Mouse (Mus musculus): ENCODE results near the gene Grap. TPM values are rescaled to one million over a fixed set of nuclear protein-coding genes. Genes with fewer than 3 reads are reported as not detected.
"Not testable (repeated sequence)": the region's sequence is repeated elsewhere in the genome, so short reads cannot be mapped to it uniquely, and the experiment has no call there.

The Grap gene
- total RNA-seq (2014; fragmentation: Nextera tagmentation) (2.0 TPM in 1 of 2 replicates, not detected in the other), total RNA-seq (2017) (0.30 and 0.31 TPM in 2 replicates)

DNA sequence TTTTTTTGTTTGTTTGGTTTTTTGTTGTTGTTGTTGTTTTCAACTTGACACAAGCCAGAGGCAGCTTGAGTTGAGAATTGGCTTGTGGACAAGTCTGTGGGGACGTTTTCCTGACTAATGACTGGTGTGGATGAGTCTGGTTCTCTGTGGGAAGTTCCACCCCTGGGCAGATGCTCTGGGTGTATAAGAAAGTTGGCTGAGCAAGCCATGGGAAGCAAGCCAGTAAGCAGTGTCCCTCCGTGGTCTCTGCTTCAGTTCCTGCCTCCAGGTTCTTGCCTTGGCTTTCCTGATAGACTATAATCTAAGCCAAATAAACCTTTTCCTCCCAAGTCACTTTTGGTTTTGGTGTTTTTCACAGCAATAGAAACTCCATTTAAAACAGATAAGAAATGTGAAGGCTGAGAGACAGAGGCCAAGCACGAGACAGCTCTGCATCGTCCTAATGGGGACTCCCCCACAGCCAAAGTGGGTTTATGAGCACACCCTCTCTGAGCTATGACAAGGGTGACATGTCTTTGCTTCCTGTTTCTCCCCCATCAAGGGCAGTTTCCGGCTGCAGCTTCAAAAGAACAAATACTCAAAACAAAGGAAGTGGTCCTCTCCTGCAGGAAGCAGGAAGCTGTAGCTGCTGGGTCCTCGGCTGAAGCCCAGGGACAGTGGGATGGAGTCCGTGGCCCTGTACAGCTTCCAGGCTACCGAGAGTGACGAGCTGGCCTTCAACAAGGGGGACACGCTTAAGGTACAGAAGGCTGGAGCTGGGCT, at the start of gene Grap:
Grap (plus strand) TSS at position 580 of the 762 bp plus-strand sequence.
- peak; percentile 79 for ATAC-seq (replicated peaks; ENCODE audit: poor library complexity, severe bottlenecking)

DNA sequence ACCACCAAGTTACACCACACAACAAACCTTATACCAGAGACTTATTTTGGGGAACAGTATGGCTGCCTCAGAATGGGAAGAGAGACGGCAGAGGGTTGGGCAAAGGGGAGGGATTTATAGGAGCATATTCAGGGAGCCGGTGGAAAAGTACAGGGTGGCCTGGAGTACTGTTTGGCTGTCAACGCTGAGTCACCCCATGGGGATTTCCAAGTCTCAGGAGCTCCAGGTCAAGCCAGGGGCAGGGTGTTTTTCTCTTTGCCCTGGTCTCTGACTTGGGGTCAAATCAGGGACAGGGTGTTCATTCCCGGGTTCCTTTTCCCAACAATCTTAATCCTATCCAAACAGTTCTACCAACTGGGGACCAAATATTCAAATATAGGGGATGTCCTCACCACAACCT, 45.0 kb upstream of the Grap start:
- no peak for ATAC-seq (replicated peaks; ENCODE audit: poor library complexity, severe bottlenecking)

DNA sequence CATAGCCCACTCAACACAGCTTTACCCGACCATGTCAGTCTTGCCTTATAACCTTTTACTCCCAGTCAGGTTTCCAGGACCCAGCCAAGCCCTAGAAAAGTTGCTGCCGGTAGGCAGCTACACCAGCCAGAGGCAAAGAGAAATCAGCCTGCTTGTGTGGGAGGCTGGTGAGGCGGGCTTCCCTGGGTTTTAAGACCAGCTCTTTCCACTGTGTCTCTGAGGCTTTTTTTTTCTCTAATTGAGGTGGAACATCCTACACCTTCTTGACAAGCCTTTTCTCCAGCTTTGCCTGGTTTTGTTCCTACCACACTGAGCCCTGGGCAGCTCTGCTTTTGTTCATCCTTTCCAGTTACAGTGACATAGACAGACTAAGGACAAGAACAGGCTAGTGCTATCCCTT, 41.9 kb upstream of the Grap start:
- ATAC-seq (replicated peaks; ENCODE audit: poor library complexity, severe bottlenecking), result no peak

DNA sequence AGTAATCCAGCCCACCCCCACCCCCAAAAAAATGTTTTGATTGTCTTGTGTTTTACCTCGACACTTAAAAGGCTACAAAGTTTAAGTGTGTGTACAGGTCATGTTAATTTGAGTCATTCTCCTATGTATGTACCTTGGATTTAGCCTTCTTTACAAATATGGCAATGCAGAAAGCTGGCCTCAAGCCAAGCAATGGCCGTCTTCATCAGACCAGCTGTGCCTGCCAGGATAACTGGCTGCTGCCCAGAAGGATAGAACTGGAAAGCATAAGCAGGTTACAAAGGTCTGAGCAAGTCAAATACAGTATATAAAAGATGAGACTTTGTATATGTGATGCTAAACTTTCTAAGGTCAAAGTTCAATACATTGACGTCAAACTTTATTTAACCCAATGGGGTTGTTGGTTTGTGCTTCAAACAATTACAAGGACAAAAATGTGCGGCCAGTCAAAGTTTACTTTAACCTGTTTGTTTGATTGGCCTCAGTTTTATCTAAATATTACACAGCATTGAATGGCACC, 40.9 kb upstream of the Grap start:
- ATAC-seq (replicated peaks; ENCODE audit: poor library complexity, severe bottlenecking), result no peak

DNA sequence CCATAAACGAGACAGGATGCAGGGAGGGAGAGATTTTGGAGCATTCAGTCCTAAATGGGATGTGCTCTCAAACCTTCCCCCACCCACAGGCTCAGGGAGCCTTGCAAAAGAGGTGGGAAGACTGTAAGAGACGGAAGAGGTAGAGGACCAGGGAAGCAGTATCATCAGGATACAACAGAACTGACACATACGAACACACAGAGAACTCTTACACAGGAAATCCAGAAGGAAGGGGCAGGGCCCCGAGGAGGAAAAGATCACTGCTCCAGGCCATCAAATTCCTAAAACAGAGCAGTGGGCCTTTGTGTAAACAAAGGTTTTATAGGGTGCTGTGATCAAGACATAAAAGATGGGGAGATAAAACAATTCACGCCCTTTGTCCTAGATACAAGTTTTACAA, 38.7 kb upstream of the Grap start:
- no peak for ATAC-seq (replicated peaks; ENCODE audit: poor library complexity, severe bottlenecking)

DNA sequence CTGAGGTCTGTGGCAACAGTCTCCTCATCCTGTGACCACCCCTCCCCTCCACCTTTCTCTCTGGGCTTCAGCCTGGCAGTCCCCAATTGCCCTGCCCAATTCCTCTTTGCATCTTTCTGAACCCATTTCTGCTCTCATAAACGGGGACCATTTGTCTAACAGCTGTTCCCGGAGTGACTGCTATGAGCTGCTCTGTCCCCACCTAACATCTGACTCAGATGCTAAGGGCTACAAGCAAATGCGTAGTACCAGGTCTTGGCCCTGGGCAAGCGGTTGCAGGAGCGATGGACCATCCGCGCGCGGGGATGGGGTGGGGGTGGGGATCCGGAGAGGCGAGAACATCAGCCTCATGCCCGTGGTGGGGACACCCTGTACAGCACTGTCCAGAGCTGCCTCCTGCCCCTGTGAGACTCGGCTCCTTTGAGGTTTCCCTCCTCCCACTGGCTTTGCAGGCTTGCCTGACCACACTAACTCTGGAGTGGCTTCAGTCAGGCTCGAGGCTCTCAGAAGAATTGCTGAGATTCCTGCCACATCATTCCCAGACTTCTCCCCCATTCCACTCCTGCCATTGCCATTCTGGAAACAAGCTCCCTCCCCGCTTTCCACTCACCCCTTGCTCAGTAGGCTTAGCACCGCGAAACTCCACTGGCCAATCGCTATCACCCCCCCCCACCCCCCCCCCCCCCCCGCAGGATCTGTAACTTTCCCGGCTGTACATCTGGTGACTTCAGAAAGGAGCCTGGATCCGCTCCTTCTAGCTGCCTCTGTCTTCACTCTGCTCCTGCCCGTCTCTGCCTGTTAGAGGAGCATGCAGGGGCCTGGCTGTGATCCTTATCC, 37.2 kb upstream of the Grap start:
- ATAC-seq (replicated peaks; ENCODE audit: poor library complexity, severe bottlenecking), result no peak

DNA sequence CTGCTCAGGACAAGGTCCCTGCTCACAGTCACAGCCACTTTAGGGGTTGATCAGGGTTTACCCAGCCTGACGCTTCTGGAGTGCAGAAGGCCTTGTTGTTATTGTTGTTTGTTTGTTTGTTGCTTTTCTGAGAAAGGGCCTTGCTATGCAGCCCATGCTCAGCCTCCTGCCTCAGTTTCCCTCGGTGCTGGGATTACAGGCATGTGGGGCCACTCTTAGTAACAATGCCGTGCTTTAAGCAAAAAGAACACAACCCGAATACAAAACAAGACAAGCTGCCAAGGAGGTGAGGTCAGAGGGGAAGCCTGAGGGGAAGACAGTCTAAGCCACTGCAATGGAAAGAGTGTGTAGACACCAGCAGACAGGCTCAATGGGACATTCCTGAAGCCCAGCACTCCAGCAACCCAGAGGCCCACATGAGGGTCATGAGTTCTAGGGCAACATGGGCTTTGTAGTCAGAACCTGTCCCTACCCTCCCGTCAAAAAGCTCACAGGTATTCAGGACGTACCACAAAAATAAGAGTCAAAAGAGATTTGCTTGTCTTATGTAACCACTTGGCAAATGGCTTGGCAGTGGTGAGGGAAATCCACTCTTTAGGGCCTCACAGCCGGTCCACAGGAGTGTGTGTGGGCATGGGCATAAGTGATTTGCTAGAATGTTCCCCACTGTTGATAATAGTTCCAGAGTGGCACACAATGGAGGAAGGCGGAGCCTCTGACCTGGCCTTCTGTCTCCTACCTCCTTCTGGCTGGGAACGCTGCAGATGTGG, 36.4 kb upstream of the Grap start:
- ATAC-seq (replicated peaks; ENCODE audit: poor library complexity, severe bottlenecking), result no peak

DNA sequence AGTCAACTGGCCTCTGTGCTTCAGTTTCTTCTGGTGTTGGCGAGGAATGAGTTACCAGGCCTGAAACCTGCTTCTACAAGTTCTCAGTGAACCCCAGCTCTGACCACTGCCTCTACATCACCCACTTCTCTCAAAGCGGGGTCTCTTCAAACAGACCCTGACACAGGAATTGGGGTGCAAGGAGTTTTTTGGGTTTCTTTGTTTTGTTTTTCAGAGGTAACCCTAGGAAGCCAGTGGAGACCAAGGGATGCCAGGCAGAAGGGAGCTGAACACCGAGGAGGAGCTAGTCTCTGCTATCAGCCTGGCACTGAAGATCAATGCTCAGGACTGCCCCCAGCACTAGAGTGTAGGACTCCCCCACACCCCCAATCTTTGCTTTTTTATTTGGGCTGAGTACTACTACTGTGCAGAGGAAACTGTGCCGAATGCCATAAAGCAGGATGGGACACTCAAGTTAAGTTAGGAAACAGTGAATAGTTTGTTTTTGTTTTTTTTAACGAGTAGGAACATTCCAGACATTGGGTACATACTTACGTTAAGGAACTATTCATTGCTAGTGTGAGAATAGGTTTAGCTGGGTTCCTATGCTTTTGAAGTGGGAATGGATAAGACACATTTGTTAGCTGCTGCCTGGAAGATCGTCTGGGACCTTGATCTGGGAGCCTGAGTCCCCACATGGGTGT, 35.6 kb upstream of the Grap start:
- ATAC-seq (replicated peaks; ENCODE audit: poor library complexity, severe bottlenecking), result no peak

DNA sequence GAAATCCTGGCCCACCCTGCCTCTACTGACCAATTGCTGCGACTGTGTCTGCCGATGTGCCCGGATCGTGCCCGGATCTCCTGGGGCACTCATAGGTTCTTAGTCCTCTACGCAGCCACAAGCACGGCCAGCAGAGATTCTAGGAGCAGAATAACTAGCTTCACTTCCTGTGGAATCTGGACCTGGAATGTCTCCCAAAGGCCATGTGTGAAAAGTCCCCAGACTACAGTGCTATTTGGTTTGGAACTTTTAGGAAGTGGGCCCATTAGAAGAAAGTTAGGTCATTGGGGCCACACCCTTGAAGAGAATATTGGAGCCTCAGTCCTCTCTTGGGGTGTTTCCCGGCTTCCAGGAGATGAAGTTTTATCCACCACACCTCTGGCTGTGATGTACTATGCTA, 34.9 kb upstream of the Grap start:
- no peak for ATAC-seq (replicated peaks; ENCODE audit: poor library complexity, severe bottlenecking)

DNA sequence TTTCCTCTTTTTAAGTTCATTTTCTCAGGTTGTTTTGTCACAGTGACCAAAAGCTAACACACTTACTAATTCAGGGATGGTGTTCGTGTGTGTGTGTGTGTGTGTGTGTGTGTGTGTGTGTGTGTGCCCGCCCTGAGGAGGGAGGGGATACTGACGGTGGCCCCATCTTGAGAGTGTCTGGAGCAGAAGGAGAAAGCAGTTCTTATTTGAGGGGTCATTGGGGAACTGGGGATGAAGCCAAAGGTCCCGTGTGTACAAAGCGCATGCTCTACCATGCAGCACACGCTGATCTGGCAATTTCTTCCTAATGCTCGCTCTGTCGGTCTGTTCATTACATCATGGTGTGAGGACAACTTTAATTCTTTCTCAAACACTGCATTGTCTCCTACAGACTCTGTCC, 34.5 kb upstream of the Grap start:
- ATAC-seq (replicated peaks; ENCODE audit: poor library complexity, severe bottlenecking), result no peak

DNA sequence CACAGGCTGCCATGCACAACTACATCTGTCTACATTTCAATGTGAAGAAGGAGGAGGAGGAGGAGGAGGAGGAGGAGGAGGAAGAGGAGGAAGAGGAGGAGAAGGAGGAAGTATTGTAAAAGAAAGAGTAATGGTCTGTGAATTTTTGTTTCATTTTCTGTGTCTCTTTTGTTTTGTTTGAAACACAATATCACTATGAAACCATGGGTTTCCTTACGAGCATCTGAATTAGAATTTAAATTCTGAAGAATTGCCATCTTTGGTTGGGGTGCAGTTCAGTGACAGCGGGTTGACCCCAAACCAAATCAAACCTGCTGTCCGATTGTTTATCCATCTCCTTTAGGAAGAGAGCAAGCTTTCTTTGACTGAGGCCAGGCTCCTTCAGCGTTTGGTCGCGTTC, 33.7 kb upstream of the Grap start:
- ATAC-seq (replicated peaks; ENCODE audit: poor library complexity, severe bottlenecking), result no peak

DNA sequence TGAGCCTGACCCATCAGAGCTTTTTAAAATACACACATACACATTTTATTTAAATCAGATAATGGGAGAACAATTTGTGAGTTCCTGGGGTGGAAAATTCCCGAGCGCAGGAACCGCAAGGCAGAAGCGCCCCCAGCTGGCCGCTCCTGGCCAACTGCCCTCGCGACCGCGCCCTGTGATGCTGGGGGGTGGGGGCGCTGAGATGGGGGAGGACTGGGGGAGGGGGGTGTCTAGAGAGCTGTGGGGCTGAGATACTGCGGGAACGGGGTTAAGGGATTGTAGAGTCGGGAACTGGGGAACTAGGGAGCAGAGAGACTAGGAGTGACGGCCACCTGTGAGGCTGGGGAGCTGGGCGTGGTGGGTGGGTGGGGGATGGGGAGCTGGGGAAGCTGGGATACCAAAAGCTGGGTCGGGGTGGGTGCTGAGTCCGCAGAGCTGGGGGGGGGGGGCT, 33.2 kb upstream of the Grap start:
- ATAC-seq (replicated peaks; ENCODE audit: poor library complexity, severe bottlenecking), result no peak

DNA sequence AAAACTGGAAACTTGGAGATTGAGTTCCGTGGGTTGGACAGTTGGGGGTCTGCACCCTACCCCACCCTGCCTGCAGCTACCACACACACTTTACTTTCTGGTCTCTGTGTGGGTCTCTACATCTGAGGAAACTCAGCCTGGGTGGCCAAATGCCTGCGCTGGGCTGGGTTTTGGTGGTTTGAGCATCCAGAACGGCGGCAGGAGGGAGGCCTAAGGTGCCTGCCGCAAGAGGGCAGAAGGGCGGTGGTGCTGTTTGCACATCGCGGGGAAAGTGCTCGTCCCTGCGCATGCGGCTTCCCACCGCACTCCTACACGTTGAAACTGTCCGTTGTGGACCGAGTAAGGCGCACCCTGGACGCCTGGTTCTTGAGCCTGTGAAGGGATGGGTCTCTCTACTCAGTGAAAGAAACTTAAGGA, 32.8 kb upstream of the Grap start:
- peak; percentile 44; the same call in 1 of the 2 replicates for ATAC-seq (replicated peaks; ENCODE audit: poor library complexity, severe bottlenecking)

DNA sequence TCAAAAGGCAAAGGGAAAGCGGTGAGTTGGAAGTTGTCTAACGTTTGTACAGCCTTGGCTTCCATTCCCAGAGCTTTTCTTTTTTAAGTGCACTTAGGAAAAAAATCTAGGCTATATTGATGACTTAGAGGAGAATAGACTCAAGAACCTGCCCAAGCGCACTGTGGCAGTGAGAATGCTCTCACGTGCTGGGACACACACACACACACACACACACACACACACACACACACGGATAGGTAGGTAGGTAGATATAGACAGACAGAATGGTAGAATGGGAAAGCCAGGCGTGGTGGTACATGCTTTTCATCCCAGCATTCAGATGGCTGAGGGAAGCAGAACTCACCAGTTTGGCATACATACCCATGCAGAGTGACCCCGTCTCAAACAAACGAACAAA, 32.3 kb upstream of the Grap start:
- ATAC-seq (replicated peaks; ENCODE audit: poor library complexity, severe bottlenecking), result no peak

DNA sequence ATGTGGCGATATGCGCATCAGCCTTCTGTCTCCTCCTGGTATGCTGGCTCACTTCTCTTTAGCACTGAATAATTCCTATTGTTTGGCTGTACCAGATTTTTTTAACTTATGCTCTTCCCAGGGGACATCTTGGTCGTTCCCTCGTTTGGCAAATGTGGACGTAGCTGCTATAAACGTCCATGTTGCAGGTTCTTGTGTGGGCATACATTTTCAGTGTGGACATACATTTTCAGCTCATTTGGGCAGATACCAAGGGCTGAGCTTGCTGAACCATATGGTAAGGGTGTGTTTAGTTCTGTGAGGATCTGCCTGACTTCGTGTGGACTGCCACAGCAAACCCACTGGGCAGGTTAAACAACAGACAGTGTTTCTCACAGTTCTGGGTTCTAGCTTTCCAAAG, 27.9 kb upstream of the Grap start:
- ATAC-seq (replicated peaks; ENCODE audit: poor library complexity, severe bottlenecking), result no peak

DNA sequence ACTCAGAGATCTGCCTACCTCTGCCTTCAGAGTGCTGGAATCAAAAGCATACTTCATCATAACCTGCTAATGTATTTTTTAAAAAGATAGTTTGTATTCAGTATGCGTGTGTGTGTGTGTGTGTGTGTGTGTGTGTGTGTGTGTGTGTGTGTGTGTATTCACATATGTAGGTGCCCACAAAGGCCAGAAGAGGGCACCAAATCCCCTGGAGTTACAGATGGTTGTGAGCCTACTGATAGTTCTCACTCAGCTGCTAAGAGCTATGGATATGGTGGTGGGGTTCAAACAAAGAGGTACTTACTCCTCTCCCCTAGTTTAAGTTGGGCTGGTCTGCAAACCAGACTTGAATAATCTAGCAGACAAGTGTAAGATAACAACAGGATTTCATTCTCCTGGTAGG, 26.6 kb upstream of the Grap start:
- no peak for ATAC-seq (replicated peaks; ENCODE audit: poor library complexity, severe bottlenecking)

DNA sequence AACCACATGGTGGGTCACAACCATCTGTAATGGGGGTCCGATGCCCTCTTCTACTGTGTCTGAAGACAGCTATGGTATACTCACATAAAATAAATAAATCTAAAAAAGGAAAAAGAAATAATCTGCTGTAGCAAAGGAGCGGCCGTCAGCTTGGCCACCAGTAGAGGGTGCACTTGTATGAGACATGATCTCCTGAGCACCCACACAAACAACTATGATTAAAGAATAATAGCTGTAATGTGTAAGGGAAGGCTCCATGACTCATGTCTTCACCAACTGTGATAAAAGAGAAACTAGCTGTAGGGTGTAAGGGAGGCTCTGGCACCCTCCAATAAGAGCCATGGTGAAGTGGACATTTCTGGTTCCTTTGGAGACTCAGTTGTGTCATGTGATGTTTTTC, 23.4 kb upstream of the Grap start:
- ATAC-seq (replicated peaks; ENCODE audit: poor library complexity, severe bottlenecking), result no peak

DNA sequence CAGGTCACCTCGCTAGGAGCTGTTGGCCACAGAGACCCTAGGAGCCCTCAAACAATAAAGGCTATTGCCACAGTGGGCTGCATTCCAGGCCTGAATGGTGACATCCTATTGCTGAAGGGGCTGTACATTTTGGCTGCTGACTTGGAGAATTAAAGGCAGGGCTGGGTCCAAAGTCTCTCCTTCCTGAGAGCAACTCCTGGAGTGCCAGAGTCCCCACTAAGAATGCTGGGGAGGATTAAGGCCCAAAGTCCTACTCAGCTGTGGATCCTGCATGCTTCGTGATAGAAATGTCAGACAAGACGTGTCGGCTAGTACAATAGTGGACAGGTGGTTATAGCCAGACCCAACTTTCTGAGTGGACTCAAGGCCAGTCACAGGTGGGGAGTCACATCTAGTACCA, 16.8 kb upstream of the Grap start:
- not testable (repeated sequence) for ATAC-seq (replicated peaks; ENCODE audit: poor library complexity, severe bottlenecking)

DNA sequence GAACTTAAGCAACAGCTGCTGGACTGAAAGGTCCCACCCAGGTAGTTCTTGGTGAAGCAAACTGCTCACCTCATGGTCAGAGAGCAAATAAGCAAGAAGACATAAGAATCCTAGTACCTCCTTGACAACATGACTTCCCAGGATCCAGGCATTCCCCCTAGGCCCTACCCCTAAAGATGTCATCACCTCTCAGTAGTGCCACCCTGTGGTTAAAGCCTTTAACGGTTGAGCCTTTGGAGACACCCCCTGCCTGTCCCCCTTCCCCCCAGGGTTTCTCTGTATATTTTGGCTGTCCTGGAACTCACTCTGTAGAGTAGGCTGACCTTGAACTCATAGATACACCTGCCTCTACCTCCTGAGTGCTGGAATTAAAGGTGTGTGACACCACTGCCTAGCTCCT, 15.7 kb upstream of the Grap start:
- ATAC-seq (replicated peaks; ENCODE audit: poor library complexity, severe bottlenecking), result no peak

DNA sequence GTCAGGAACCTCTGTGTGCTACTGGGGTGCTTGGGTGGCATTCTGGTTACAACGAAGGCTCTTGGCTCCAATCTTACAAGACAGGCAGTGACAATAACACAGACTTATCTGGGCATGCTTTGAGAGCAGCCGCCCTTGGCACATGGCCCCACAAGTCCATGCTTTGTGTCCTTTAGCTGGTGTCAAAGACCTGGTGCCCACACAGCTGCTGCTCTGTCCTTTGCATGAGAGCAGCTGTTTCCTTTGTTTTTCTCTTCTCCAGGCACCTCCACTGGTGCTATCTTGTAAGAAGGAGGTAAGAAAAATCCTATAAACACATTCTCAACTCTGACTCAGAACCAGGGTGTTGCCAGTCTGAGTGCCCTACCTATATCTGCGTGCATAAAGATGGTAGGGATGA, 15.2 kb upstream of the Grap start:
- ATAC-seq (replicated peaks; ENCODE audit: poor library complexity, severe bottlenecking), result no peak
